Mouse (Mus musculus): ENCODE results near the gene Cacna1c. TPM values are rescaled to one million over a fixed set of nuclear protein-coding genes. Genes with fewer than 3 reads are reported as not detected.

Gene Cacna1c
- polyA plus RNA-seq, 1 experiment: not detected

- TF ChIP-seq GATA1 (IDR thresholded peaks at IDR 0.05; ENCODE audit: low read length): no peak
Measured at GRCm38 (mm10) chr6:119096481-119096880, 99.7 kb downstream of the Cacna1c start.

GRCm38 (mm10) chr6:119095081-119095480 is 101.1 kb downstream of the Cacna1c start:
- no peak for TF ChIP-seq GATA1 (IDR thresholded peaks at IDR 0.05; ENCODE audit: low read length)

GRCm38 (mm10) chr6:119089173-119089572 is 107.0 kb downstream of the Cacna1c start:
- no peak for TF ChIP-seq GATA1 (IDR thresholded peaks at IDR 0.05; ENCODE audit: low read length)

- TF ChIP-seq GATA1 (IDR thresholded peaks at IDR 0.05; ENCODE audit: low read length): no peak
Measured at GRCm38 (mm10) chr6:119088381-119088780, 107.8 kb downstream of the Cacna1c start.

GRCm38 (mm10) chr6:119087919-119088318 is 108.3 kb downstream of the Cacna1c start:
- TF ChIP-seq GATA1 (IDR thresholded peaks at IDR 0.05; ENCODE audit: low read length): no peak

GRCm38 (mm10) chr6:119085789-119086188 is 110.4 kb downstream of the Cacna1c start:
- no peak for TF ChIP-seq GATA1 (IDR thresholded peaks at IDR 0.05; ENCODE audit: low read length)

- TF ChIP-seq GATA1 (IDR thresholded peaks at IDR 0.05; ENCODE audit: low read length): no peak
Measured at GRCm38 (mm10) chr6:119084532-119084931, 111.7 kb downstream of the Cacna1c start.

GRCm38 (mm10) chr6:119083559-119083958 is 112.7 kb downstream of the Cacna1c start:
- no peak for TF ChIP-seq GATA1 (IDR thresholded peaks at IDR 0.05; ENCODE audit: low read length)

- TF ChIP-seq GATA1 (IDR thresholded peaks at IDR 0.05; ENCODE audit: low read length): no peak
Measured at GRCm38 (mm10) chr6:119082662-119083061, 113.6 kb downstream of the Cacna1c start.

GRCm38 (mm10) chr6:119081650-119082049 is 114.6 kb downstream of the Cacna1c start:
- TF ChIP-seq GATA1 (IDR thresholded peaks at IDR 0.05; ENCODE audit: low read length): no peak

- TF ChIP-seq GATA1 (IDR thresholded peaks at IDR 0.05; ENCODE audit: low read length): no peak
Measured at GRCm38 (mm10) chr6:119079626-119080025, 116.6 kb downstream of the Cacna1c start.

GRCm38 (mm10) chr6:119078912-119079311 is 117.3 kb downstream of the Cacna1c start:
- TF ChIP-seq GATA1 (IDR thresholded peaks at IDR 0.05; ENCODE audit: low read length): no peak

GRCm38 (mm10) chr6:119077231-119077630 is 119.0 kb downstream of the Cacna1c start:
- TF ChIP-seq GATA1 (IDR thresholded peaks at IDR 0.05; ENCODE audit: low read length): no peak

- TF ChIP-seq GATA1 (IDR thresholded peaks at IDR 0.05; ENCODE audit: low read length): no peak
Measured at GRCm38 (mm10) chr6:119073419-119074071, 122.7 kb downstream of the Cacna1c start.

GRCm38 (mm10) chr6:119072772-119073171 is 123.4 kb downstream of the Cacna1c start:
- TF ChIP-seq GATA1 (IDR thresholded peaks at IDR 0.05; ENCODE audit: low read length): no peak

- TF ChIP-seq GATA1 (IDR thresholded peaks at IDR 0.05; ENCODE audit: low read length): no peak
Measured at GRCm38 (mm10) chr6:119070771-119071170, 125.4 kb downstream of the Cacna1c start.

GRCm38 (mm10) chr6:119070351-119070750 is 125.9 kb downstream of the Cacna1c start:
- no peak for TF ChIP-seq GATA1 (IDR thresholded peaks at IDR 0.05; ENCODE audit: low read length)

GRCm38 (mm10) chr6:119069145-119069544 is 127.1 kb downstream of the Cacna1c start:
- TF ChIP-seq GATA1 (IDR thresholded peaks at IDR 0.05; ENCODE audit: low read length): no peak

Data from G1E-ER4 (cell line).